Mouse (Mus musculus): ENCODE measurements around the gene Inpp5b. TPM values are rescaled to one million over a fixed set of nuclear protein-coding genes. Genes with fewer than 3 reads are reported as not detected.
A peak's percentile ranks its signal among the peaks of the same experiment; 100 is the strongest.
"Not testable (repeated sequence)": the region's sequence is repeated elsewhere in the genome, so short reads cannot be mapped to it uniquely, and the experiment has no call there.

Gene Inpp5b
- total RNA-seq, 1 experiment from 2014 or later = 24.8 TPM

- DNase-seq = peak; percentile 52
Measured at GRCm38 (mm10) chr4:124709961-124710446, 31.6 kb upstream of the Inpp5b start.

DNA sequence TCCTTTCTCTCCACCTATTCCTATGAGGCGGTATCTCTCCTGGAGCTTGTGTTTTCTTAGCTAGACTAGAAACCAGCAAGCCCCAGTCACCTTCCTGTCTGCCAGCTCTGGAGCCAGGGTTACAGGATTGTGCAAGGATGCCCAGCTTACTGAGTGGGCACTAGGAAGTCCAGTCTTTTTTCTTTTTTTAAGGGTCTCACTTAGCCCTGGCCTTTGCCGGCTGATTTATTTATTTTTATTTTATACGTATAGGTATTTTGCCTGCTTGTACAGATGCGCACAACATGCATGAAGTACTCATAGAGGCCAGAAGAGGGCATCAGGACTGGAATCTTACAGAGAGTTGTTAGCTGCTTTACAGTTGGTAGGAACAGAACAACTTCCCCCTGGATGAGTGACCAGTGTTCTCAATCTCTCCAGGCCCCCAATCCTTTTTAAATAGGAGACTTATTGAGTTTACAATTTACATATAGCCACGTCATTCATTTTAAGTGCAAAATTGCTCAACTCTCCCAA, 30.8 kb upstream of the Inpp5b start:
- no peak for DNase-seq

DNA sequence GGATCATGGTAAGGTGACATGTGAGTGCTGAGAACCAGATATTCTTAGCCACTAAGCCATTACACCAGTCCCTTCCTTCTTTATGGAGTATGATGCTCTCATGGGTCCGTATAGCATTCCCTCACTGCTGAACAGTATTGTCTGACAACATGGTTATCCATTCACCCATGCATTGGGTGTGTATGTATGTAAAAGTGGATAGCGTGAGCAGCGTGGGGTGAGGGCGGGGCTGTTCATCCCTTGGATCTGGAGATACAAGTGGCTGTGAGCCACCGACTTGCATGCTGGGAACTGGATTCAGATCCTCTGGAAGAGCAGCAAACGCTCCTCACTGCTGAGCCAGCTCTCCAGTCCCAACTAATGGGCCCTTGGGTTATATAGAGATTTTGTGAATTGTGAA, 29.0 kb upstream of the Inpp5b start:
- no peak for DNase-seq

DNA sequence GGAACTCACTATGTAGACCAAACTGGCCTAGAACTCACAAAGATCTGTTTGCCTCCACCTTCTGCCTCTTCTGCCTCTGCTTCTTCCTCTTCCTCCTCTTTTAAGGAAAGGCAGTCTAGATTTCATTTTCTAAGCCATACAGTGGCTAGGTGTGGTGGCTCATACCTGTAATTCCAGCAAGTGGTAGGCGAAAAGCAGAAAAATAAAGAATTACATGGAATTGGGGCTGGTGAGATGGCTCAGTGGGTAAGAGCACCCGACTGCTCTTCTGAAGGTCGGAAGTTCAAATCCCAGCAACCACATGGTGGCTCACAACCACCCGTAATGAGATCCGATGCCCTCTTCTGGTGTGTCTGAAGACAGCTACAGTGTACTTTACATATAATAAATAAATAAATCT, 27.8 kb upstream of the Inpp5b start:
- not testable (repeated sequence) for DNase-seq

DNA sequence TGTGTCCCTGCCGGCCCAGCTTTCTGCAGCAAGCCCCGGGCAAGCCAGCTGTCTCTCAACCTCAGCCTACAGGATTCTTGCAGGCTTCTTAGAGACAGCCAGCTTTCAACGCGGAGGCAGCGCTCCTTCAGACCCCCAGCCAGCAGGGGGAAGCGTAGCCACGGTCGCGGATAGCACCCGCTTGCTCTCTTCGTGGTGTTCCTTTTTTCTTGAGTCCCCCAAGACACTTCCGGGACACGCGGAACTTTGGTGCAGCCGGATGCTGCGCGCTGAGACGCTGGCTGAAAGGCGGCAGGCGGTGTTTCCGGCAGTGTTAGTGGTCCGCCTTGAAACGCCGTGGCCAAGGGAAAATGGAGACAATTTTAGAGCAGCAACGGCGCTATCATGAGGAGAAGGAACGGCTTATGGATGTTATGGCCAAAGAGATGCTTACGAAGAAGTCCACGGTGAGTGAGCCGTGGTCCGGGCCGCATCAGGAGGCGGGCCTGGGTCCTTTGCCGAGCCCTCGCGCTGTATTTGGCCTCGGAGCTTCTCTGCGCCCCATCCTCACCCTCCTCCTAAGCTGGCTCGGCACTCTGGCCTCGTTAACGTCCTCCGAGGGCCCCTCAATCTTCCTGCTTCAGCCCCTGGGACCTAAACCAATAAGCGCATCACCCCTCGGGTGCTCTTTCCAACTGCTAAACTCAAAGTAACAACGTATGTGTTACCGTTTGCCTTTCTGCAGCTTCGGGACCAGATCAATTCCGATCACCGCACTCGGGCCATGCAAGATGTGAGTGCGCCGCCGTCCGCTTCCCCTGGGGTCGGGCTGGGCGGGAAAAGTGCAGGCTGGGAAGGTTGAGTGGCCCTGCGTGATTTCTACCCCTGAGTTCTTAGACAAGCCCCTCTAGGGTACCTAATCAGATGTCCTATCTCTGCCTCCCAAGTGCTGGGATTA, 26.8 kb upstream of the Inpp5b start, which contains the start of gene Sf3a3:
TSS of gene Sf3a3 (plus strand) at position 232 of the 937 bp plus-strand sequence.
- DNase-seq = peak; percentile 92

DNA sequence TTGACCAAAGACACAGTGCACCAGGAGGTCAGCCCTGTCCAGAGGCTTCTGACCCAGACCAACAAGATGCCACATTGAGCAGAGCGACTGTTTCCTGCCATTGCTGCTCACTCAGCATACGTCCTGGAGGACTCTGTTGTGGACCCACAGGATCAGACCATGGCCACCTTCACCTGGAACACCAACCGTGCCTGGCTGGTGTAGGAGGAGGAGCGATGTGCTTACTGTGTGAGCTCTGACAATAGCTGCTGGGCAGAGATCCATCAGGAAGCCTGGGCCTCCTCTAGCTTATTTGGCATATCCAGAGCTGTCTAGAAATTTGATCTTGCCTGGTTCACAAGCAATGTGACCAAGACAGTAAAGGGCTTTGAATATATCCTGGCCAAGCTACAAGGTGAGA, 22.5 kb upstream of the Inpp5b start:
- no peak for DNase-seq

GRCm38 (mm10) chr4:124726121-124726520, 15.5 kb upstream of the Inpp5b start:
- no peak for DNase-seq

DNA sequence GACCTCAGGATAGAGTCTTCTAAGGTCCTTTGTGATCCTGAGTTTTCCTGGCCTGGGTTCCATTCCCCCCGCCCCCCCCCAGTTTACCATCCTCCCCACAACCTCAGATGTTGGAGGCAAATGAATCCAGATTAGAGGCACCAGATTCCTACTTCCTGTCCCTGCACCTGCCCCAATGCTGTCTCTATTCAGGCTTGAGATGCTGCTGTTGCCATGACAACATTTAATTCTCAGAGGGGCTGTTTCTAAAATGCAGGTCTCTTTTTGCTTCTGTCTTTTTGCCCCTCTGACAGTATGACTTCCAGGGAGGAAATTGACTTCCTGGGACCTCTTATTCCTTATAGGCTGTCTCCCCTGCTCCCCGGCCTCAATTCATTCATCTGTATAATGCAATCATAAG, 4.7 kb upstream of the Inpp5b start:
- DNase-seq = no peak

- no peak for DNase-seq
Measured at GRCm38 (mm10) chr4:124737486-124737885, 4.2 kb upstream of the Inpp5b start.

DNA sequence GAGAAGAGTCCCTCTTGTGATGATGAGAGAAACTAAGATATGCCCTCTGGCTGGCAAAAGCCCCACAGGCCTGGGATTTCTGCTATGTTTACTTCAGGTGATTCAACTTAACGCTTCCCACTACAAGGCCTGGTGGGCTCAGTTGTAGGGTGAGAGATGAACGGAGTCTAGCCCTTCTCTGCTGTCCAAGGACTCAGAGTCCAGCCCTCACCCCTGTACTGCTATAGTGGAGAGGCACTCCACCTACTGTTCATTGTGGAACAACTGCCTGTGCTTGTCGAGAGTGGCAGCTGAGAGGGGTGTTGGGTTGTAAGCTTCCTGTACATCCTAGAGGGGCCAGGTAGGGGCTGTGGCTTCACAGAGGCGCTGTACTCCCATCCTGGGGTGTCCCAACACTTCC, 3.6 kb upstream of the Inpp5b start:
- DNase-seq = no peak

DNA sequence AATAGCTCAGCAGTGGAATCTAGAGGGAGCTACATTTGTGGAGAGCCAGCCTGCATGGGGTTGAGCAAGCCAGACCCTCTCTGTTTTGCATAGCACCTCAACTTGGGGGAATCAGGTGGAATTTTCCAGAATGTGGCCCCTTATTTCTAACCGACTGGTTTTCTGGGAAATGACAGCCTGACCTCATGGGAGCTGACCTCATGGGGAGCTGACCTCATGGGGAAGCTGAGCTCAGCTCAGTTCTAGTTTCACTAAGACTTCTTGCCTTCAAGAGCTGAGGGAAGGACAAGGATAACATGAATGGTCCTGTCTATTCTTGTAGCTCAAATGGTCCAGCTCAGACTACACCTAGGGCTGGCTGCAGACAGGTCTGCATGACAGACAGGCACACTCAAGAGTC, 2.9 kb upstream of the Inpp5b start:
- DNase-seq = no peak

DNA sequence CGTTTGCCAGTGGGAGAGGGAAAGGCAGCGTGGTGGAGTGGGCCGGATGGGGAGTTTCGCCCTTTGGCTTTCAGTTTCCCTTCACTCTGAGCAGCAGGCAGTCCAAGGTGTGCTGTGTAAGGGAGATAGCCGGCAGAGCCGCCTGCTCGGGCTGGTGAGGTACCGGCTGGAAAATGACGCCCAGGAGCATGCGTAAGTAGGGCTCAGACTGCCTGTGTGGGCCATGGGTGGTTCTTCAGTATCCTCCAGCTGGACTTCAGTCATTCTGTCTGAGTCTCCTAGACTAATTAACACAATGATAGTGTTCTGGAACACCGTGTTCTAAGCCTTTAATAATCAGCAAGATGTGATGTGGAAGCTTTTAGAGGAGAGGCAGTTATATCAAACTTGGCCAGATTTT, 1.2 kb downstream of the Inpp5b start:
- no peak for DNase-seq

GRCm38 (mm10) chr4:124746577-124746976, 4.9 kb downstream of the Inpp5b start:
- DNase-seq = no peak

- no peak for DNase-seq
Measured at GRCm38 (mm10) chr4:124747851-124748250, 6.2 kb downstream of the Inpp5b start.

- DNase-seq = peak; percentile 99
Measured at GRCm38 (mm10) chr4:124751300-124752250, 9.9 kb downstream of the Inpp5b start.

GRCm38 (mm10) chr4:124752281-124753199, 10.9 kb downstream of the Inpp5b start:
- no peak for DNase-seq

DNA sequence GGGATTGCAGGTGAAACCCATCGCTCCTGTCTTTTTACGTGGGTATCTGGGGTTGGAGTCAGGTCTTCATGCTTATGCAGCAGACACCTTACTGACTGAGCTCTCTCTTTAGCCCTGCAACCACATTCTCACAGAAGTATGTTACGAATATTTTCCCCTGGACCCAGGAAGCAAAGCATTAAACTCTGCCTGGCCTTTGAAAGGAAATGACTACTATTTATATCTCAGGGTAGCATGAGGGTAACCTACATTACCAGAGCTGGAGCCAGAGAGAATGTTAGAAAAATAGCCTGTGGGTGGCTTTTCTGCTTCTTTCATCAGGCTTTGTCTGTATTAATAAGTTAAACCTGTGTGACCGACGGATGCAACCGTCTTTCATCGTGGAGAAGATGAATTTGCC, 13.9 kb downstream of the Inpp5b start:
- no peak for DNase-seq

GRCm38 (mm10) chr4:124759305-124759811, 17.7 kb downstream of the Inpp5b start:
- DNase-seq = peak; percentile 40

GRCm38 (mm10) chr4:124761201-124761600, 19.6 kb downstream of the Inpp5b start:
- no peak for DNase-seq

DNA sequence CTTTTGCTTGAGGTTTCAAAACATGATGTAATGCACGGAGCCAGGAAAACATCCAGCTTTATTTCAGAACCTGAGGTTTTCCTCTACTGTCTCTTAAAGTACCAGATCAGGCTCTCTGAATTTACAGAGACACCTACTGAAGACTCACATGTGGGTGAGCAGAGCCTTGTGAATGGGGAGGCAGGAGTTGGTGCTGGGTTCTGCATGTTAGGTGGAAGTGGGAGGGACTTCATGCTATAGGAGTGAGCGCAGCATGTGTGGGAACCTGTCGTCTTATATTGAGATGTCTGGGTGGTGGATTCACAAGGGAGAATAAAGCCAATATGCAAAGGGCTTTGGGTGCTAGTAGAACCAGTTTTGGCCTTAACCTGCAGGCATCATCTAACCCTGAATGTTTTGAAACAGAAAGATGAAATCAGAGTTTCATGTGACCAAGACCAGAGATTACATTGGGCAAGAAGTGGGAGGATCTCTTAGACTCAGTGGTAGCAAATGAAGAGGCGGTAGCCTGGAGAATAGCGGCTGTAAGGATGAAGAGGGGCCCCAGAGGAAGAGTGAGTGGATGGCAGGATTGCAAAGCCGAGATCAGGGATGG, 21.3 kb downstream of the Inpp5b start:
- DNase-seq = no peak

Data from adrenal gland, postnatal 25 days (tissue).